Mouse (Mus musculus) heart, adult 8-10 months (tissue): ENCODE measurements around the gene Esrrg. TPM values are rescaled to one million over a fixed set of nuclear protein-coding genes. Genes with fewer than 3 reads are reported as not detected.

Experiments
- DNase-seq: peaks from one replicate; pipeline ENCODE4 v3.0.0; 2022; ENCODE audit warnings: low spot score
- total RNA-seq, 4 experiments: library from RNA; stranded (reverse); gene quantifications; 2 replicates each; pipeline ENCODE4 v1.2.4; 2022

The Esrrg gene
- total RNA-seq, 4 experiments from 2014 or later: 44.1 to 47.4 (median 45.1) TPM

DNA sequence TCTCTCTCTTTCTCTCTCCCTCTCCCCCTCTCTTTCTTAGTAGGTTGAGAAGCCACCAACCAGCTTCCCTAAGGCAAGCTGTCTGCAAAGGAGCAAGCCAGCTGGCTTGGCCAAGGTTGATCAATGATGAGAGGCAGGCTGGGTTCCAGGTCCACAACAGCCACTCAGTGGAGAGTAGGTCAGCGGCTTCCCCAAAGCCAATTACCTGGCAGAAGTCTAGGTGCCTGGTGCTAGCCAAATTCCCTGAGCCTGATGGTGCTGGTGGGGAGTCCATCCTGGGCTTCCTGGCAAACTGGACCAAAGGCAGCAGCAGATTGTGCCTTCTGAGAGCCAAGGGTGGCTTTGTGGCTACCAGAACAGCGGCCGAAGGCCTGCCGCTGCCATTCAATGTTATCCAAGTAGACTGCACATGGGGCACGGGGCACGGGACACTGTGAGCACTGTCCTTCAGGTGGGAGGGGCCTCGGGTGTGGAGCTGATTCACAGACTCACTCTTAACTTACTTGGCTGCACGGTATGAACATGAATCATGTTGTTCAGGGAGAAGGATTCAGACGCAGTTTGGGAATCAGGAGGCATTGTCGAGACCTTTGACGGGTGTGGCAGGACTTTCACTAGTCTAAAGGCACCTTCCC is 469.1 kb downstream of the Esrrg start:
- no peak for DNase-seq

DNA sequence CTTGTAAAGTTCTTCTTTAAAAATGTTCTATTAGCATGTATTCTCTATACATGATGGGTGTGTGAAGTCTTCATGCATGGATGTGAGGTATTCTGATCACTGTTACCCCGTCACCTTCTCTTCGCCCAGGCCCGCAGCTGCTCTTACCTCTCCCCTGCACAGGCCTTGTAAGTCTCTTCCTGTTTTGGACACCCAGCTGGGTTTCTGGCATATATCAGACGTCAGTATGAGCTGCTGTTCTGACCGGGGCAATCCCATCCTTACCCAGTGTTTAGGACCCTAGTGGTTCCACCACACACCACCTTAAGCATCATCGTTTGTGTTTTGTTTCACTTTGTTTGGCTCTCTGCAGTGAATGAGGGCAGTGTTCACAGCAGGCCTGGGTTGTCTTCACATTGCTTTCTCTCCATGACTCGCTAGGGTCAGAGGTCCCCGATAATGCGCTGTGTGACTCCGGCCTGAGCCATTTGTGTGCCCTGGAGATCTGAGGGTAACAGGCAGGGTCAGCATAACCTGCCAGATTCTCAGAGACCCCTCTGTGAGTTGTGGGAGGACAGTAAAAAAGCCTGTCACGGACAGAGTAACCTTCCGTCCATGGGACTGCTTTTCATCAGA is 471.8 kb downstream of the Esrrg start:
- no peak for DNase-seq

DNA sequence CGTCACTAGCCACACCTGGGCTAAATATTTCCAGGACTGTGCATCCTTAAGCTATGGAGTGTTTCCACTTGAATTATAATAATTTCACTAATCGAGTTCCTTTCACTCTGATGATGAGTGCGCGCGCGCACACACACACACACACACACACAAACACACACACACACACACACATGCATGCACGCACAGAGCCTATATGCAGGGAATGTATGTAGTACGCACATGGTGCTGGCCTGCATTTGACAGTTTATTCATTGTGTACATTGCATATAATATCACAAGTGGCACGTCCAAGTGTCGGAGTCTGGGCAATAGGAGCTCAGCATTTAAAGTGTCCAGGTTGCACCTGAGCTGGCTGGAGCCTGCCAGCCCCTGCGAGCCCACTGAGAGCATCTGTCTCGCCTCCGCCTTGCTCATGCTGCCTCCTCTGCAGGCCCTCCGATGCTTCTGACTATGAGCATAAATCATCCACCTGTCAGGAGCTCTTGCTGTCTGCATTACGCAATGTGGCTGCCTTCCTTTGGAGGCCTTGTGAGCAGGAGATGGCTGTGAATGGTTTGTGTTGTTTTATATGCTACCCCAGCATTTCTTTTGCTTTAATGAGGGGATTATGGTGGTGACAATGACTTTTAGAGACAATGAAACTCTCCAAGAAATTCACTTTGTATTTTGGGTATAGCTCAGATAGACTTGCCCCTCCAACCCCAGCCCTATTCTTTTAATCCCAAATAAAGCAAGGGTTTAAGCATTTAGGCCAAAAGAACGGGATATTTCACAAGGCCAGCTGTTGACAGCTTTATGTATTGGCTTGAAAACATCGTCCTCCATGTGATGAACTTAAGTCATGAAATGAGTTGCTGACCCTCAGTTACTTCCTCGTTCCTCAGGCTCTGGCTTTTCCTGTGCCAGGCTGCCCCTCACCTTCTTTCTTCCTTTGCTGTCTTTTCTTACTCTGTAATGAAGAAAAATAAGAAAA is 474.4 kb downstream of the Esrrg start:
- no peak for DNase-seq

DNA sequence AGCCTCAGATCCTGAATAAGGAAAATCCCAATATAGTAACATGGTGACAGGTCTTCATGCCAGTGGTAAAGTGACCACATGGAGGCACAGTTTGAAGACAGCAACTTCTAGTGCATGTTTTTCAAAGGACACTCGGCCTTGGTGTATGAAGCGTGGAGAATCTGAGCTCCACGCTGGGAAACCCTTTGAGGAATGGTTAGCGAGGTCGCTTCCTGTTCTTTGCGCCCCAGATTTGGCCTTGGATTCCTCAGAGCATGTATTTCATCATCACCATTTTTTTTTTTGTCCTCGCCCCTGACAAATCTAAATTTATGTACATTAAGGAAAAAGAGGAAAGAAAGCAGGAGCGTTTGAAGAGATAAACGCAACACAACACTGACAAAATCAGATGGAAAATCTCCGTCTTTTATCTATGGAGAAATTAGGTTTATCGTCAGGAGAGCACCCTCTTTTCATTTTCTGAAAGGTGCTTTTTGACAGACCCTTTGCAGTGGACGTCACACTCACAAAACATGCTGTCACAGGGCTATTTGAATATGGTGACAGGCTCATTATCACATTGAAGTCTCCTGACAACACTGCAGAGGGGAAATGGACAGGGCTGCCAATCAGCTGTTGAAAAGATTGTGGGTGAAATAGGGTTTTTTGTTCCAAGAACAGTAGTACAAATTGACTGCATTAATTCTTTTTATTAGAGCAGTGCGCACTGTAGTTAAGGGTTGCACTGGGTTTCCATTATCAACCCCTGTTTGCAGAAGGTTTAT is 476.7 kb downstream of the Esrrg start:
- DNase-seq: no peak

DNA sequence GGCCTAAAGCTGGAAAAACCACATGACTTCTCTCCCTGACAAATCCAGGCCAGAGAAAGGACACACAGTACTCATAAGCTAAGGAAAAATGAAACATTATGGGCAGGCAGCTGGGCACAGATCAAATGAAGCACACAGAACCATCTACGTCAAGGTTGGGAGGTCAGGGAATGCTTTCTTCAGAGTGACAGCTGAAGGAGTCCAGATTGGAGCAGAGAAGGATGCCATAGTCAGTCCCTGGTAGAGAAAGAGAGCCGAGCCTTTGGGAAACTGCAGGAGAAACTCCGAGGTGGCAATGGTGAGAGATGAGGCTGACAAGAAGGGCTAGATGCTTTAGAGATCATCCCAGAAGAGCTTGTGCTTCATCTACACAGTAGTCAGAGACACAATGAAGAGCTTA is 485.1 kb downstream of the Esrrg start:
- no peak for DNase-seq

DNA sequence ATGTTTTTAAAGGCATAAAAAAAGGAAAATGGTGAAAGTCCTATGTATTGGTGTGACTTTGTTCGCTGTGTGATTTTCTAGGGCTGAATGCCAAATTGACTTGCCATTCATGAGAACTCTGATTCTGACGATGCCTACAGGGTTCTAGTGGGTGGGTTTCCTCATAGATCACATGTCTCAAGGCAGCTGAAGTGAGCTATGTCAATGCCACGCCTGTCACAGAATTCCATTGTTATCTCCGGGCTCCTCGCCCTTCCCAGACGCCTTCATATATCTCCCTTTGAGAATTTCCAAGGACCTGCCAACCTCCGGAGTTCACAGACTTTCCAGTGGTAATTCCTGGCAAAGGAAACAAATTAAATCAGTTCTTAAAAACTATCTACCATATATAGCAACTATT is 493.2 kb downstream of the Esrrg start:
- DNase-seq: no peak

DNA sequence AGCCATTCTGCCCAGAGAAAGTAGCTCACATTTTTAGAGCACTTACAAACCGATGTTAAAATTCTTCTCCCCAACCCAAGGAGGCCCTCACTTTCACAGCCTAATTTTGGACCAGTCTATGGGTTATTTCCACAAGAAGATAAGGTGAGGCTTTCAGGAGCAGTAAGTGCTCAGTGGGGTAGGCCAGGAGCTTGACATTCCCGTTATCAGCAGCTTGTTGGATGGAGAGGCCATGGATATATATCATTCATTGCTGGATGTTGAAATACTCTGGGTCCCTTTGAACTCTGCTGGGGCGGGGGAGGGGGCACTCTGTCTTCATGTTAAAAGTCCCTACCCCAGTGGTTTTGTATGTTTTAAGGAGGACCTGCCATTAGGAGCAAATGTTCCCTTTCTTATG is 494.6 kb downstream of the Esrrg start:
- no peak for DNase-seq

DNA sequence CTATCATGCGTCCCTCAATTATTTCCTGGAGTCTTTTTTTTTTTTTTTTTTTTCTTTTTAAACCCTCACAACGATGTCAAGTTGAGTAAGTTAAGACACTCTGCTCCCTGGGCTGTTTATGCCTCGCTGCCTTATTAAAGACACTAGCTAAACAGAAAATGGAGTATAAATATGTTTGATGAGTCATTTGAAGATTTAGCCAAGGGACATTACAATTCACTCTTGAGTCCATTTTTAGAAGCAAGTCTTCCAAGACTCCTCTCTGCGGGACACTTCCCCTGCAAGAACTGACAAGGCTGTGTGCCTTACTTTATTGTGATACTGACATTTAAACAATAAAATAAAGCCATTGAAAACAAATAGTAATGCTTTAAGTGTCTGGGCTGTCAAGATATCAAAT is 496.9 kb downstream of the Esrrg start:
- DNase-seq: no peak

DNA sequence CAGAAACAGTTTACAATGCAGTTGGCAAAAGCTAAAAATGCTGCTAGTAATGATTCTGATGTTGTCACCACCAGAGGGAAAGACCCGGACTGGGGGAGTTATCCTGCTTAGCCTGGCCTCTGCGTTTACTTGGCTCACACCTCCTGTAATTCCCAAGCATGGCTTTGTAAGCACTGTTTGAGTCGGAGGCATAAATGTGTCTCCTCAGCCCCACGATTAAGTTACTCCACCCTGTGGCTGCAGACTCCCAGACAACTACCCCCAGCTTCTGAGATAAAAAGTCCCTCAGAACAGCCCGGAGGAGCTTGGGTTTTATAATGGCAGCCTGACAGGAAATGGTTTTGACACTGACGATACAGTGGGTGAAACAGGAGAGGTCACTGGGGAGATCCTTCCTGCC is 499.4 kb downstream of the Esrrg start:
- no peak for DNase-seq

DNA sequence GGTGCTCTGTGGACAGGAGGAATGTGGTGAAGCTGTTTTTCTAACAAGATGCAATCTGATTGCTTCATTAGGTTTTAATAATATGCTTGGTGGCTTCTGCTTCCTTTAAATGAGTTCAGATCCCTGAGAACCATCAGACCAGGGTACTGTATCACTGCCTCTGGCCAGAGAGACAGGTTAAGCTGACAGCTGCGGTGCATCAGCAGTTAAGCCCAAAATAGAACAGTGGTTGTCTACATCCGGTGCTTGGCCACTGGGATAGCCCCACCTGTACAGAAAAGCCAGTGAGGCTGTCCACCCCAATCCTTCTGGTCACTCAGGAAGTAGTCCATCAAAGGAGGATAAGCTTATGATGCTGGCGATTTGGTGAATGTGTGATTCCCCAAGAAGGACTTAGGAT is 503.0 kb downstream of the Esrrg start:
- DNase-seq: no peak

DNA sequence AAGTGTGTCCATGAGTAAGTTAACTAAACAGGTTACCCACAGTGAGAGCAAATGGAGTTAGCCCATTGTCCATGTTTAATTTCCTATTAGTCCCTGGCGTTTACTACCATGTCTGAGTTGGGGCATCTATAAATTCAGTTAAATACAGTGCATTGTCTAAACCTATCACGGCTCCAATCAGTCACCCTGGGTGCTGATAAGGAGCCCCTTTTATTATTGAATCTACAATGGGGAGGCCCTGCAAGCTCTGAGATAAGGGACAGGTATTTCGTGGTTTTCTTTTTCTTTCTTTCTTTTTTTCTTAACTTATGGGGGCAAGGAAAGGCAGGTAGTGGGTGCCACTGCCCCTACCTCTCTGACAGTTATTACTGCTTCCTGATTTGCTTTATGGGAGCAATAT is 504.6 kb downstream of the Esrrg start:
- no peak for DNase-seq

DNA sequence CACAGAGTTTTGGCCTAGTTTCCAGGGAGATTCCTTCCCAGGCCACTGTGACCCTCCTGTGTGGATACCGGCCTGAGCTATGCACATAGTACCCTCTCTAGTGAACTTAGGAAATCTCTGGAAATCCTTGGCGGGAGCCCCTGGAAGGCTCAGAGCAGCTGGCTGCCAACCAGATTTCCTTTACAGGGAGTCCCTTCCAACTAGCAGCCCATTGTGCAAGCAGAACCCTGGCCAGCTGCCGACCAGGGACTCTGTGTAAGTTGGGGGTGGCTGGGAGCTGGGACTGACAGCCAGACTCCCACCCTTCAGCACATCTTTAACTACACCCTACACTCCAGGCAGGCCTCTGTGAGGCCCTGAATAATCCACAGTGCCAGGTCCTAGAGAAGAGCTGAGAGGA is 509.5 kb downstream of the Esrrg start:
- DNase-seq: peak; percentile 65

DNA sequence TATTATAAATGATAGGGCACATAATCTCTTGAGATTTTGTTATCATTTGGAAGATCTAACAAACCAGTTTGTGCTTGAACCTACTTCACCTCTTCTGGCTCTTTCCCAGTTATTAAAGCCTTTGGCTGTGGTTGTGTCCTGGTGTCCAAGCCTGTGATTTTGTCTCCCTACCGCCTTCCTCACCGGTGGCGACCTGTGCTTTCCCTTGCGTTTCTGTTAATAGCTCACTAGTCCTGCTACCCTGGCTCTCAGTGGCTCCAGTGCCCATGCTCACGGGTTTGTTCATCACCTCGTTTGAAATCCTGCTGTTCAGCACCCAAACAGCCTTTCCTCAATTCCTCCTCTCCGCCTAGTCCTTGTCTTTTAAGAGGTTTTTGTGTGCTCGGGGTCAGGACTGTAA is 511.2 kb downstream of the Esrrg start:
- DNase-seq: no peak

DNA sequence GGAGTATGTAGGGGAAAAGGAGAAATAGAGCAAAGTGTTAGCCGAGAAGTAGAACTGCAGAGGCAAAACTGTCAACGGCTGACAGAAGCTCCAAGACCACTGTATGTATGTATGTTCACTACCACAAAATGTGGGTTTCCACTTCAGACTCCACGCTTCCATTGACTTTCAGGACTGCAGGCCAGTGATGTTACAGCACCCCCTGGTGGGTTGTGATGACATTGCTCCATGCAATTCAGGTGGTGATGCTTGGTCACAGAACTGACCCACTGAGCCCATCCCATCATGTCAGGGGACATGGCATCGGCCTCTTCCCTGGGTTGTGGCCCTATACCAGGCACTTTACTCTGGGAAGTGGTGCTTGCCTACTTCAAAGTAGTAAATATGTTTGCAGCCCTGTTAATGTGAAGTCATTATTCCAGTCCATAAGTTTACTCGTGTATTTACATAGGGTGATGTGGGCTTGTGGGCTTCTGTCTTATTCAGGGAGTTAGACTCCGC is 517.0 kb downstream of the Esrrg start:
- DNase-seq: no peak

DNA sequence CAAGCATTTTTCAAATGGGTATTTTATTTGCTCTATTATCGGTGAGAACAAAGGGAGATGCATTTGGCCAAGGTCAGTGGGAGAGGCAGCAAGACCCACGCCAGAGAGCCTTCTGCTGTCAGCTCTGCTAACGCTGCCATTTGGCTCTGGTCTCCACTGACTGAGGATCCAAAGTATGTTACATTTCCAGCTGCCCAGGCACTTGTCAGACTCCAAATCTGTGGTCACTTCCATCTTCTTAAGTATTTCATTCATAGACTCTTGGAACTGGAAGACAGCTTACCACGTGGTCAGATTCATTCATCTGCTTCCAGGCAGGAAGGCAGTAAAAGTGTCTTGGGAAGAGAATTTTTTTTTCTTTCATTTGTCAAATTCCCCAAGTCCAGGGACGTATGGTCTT is 527.5 kb downstream of the Esrrg start:
- DNase-seq: no peak

DNA sequence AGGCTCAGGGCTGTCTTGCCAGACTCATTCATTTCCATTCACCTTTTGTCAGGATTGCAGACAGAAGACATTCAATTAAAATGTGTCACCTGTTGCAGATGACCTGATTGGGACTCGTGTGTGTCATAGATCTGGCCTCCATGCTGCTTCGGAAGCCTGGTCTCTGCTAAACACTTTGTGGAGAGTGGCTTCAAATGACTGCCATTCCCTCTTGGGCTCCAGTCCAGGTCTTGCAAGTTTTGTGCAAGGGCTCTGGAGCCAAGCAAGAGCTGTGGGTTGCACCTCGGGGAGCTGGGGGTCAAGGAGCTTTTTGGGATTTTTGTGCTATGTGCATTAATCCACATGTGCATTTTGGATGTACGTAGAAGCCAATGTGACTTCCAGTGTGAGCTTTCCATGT is 530.9 kb downstream of the Esrrg start:
- DNase-seq: no peak

DNA sequence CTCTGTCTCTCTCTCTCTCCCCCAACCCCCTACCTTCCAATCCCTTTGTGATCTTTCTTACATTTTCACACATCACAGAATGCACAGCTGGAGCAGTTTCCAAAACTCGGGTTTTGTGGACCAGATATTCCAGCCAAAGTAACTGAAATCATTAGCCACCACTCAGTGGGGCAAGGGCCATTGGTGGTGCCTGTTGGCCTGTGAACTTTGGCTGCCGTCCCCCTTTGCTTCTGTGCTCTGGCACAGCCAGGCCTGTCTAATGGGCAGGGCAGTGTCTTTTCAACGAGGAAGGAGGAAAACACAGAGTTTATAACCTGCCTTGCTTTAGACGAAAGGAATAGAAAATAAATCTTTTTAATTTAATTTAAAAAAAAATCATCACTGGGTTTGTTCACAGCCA is 531.6 kb downstream of the Esrrg start:
- DNase-seq: no peak

DNA sequence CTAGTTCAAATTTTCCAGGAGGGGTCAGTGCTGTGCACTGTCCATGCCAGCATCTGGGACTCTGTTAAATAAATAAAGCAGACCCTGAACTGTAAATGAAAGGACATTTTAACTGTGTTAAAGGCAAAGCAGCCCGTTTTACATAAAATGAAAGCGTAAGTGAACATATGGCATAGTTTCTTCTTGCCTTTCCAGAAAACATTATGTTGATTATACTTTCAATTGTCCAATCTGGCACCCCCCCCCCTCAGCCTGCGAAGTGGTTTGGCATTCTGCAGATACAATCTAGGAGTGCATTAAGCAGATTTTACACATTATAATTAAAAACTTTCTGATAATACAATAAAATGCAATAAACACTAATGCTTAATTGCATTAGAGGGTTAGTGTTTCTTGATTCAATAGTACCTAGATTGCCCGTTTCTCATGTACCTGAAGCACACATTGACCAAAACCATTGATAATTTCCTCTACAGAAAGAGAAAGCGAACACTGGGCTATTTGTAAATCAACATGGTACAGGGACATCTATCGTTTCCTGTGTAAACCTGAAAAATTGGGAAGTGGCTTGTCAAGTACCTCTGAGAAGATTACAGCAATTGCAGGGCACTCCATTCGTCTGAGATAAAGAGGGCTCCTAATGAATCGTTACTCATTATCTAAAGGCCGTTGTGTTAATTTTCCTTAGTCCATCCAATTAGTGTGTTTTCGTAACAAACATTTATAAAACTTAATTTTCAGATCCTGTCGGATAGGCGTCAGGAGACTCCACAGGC is 539.0 kb downstream of the Esrrg start:
- DNase-seq: no peak

DNA sequence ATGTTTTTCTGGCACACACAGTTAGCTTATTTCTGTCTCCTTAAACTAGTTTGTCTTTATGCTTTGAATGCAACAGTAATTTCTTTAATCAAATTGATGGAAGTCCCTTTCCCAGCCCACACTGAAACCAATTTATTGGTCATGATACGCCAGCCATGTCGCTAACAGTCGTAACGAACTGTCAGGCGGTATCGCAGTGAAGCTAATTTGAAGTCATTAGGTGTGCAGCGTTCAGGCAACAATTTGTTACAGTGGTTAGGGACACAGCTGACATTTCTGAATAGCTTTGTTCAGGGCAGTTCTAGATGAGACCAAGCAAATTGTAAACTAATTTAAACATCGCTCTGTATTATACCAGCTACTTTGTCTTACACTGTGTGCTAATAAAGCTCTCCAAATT is 542.5 kb downstream of the Esrrg start:
- DNase-seq: no peak

DNA sequence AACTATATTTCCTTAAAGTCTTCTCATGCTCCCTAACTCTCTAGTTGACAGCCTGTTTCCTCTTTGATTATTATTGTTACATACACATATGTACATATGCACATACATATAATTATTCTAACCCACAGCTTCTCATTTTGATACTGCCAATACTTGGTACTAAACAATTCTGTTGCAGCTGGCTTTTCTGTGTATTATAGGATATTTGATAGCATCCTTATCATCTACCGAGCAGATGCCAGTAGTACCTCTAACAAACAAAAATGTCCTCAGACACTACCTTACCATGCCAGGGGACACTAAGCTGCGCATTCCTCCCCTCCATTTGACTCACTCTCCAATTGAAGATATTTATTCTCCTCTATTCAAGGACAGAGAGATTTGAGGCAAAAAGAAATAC is 543.4 kb downstream of the Esrrg start:
- DNase-seq: no peak

DNA sequence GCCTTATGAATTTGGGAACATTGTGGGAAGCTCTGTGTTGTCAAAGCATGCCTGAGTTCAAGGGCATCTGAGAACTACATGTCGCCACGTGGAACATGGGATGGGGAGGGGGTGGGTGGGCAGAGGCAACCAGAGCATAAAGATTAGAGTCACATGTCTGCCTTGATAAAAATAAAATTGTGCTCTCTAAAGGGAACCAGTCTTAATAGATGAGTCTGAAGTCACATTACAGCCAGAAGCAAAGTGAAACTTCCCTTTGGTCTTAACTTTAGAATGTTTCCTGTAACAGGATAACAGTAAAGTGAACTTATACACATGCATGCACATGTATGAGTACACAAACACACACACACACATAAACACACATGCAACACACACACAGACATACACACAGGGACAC is 545.1 kb downstream of the Esrrg start:
- no peak for DNase-seq
